Mouse (Mus musculus) kidney, embryonic 14.5 days (tissue): ENCODE measurements at regions not wholly inside any gene's neighbourhood (a gene's known extent, or its start where the extent isn't known, plus 50 kb on each side); places are given as distances from the start of the nearest gene placed in this dataset.

Source experiments
- ATAC-seq: fragments of 200-750 bp; cut with Nextera tagmentation; 2 replicates; pipeline ENCODE4 v1.8.0; 2017; ENCODE audit warnings: moderate number of reproducible peaks, mild to moderate bottlenecking, moderate TSS enrichment, moderate library complexity; ENCODE audit not compliant: low FRiP score, low TSS enrichment
- H3K27ac ChIP-seq: fragments of 300-500 bp; sonication (generic); 2 replicates; pipeline ENCODE4 v1.5.1; 2014; ENCODE audit warnings: low read depth, mild to moderate bottlenecking, low read length, moderate library complexity, mixed read lengths
- H3K27me3 ChIP-seq: fragments of 300-500 bp; sonication (generic); 2 replicates; pipeline ENCODE4 v1.6.1; 2014; ENCODE audit warnings: mild to moderate bottlenecking, low read length; ENCODE audit not compliant: control insufficient read depth, insufficient read depth
- H3K36me3 ChIP-seq: fragments of 300-500 bp; sonication (generic); 2 replicates; pipeline ENCODE4 v1.6.1; 2014; ENCODE audit warnings: low read length, mixed read lengths; ENCODE audit not compliant: control insufficient read depth, insufficient read depth
- H3K4me1 ChIP-seq: fragments of 300-500 bp; sonication (generic); 2 replicates; pipeline ENCODE4 v1.6.1; 2014; ENCODE audit warnings: low read length, mixed read lengths; ENCODE audit not compliant: control insufficient read depth, insufficient read depth
- H3K4me2 ChIP-seq: fragments of 300-500 bp; sonication (generic); replicated peaks from 2 replicates; pipeline ENCODE4 v1.6.1; 2014; ENCODE audit warnings: low read depth, mild to moderate bottlenecking, low read length
- H3K4me3 ChIP-seq: fragments of 300-500 bp; sonication (generic); 2 replicates; pipeline ENCODE4 v1.5.1; 2014; ENCODE audit warnings: mild to moderate bottlenecking, low read length
- H3K9ac ChIP-seq: fragments of 300-500 bp; sonication (generic); 2 replicates; pipeline ENCODE4 v1.6.1; 2014; ENCODE audit warnings: low read depth, mild to moderate bottlenecking, low read length, moderate library complexity
- H3K9me3 ChIP-seq: fragments of 300-500 bp; sonication (generic); 2 replicates; pipeline ENCODE4 v1.6.1; 2016; ENCODE audit warnings: low read length; ENCODE audit not compliant: control insufficient read depth
- WGBS: fragments of 180-500 bp; shearing (Covaris S2); extraction: QIAGEN DNeasy Blood & Tissue Kit; methylation state at CpG from one replicate; pipeline ENCODE4 v1.1.7; 2014; 5-methylcytosine and 5-hydroxymethylcytosine counted together

DNA sequence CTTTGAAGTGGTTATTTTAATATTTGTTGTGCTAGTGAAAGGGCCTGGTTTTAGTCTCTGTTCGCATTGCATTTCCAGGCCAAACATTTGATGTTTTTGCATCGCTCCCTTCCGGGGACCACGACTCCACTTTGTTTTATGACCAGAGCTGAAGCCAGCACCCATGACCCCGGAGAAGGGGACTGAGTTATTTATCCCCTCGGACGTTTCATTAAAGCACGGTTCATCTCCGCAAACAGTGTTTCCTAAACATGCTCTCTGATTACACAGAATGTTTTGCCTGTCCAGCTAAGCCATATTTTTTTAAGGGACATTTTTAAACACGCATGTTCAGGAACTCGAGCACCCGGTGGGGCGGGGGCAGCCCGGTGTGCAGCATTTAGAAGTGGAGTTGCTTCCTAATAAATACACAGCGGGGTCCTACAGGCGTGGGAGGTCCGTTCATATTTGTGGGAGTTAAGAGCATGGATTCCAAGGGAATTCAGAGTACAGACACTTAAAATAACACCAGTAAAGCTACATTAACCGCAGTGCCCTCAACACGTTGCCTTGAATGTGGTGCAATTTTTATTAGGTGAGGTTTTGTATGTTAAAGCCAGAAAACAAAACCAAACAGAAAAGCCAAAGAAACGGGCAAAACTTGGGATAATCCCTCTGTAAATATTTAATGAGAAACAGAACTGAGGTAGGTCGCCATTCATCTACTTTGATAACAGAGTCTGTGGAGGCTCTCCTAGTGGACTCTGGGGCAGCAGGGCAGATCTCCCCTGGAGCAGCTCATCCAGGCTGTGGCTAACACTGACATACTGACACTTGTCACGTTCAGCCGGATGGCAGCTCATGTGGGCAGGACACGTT lies 154.8 kb upstream of the Npvf start:
- peak; percentile 70 for ATAC-seq
- Histone ChIP-seq H3K9me3 (no peaks in the 10 kb centered on the region), H3K4me3 (no peak overlapping the region), H3K36me3 (no peaks in the 10 kb centered on the region), H3K27ac (peak overlapping the region; percentile 84), H3K9ac (no peak overlapping the region), H3K4me1 (peaks cover 29% of the 10 kb centered on the region), H3K27me3 (no peaks in the 10 kb centered on the region), H3K4me2 (peak overlapping the region; percentile 18)
- 10% methylated on average over 24 of the region's 24 CpGs for WGBS

DNA sequence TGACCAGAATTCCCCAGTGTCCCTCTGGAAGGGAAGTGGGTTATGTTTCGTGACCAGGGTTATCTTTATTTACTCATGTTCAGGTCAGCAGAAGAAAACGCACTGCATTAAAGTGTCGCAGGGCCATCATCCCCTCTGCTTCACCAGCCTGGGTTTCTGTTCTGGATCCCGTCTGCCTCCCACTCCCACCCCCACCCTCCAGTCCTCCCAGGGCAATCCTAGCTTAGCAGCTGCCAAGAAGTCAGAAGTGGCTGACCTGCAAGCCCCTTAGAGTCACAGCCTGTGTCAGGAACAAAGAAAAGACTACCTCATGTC lies 155.4 kb upstream of the Npvf start:
- no peaks in the 10 kb centered on the region for H3K36me3 ChIP-seq
- H3K9me3 ChIP-seq: no peaks in the 10 kb centered on the region
- 12% methylated on average over 4 of the region's 4 CpGs for WGBS
- ATAC-seq: peak; percentile 26
- H3K9ac ChIP-seq: no peak overlapping the region
- H3K4me3 ChIP-seq: no peak overlapping the region
- H3K27ac ChIP-seq: peak overlapping the region; percentile 84
- peaks cover 29% of the 10 kb centered on the region for H3K4me1 ChIP-seq
- H3K4me2 ChIP-seq: 0 out of 2 replicates have a peak overlapping the region, but pooled peaks have one; percentile 18
- no peaks in the 10 kb centered on the region for H3K27me3 ChIP-seq

DNA sequence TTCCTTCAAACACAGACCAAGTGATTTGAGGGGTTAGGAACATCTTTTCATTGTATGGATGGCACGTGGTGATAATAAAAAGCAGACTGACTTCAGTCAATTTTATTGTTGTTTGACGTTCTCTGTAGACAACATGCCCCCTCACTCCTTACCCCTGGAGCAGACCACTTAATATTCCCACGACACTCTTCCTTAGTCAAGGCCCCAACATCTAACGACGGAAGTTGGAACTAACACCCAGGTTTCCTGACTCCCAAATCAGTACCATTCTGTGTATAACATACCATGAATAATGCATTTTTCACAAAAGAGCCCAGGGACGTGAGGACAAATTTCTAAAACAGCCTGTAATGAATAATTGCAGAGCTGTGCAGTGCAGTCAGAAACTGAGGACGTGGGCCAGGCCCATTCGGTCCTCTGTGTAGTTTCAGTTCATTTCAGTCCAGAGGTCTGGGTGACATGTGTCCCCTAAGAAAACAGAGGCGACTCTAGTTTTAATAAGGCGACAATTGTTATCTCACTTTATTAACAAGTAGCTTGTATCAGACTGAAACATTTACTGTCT lies 160.8 kb upstream of the Npvf start:
- no peaks in the 10 kb centered on the region for H3K36me3 ChIP-seq
- H3K9ac ChIP-seq: no peak overlapping the region
- no peaks in the 10 kb centered on the region for H3K27me3 ChIP-seq
- ATAC-seq: no peak
- 64% methylated on average over 10 of the region's 10 CpGs for WGBS
- H3K27ac ChIP-seq: no peak overlapping the region
- no peak overlapping the region for H3K4me3 ChIP-seq
- no peak overlapping the region for H3K4me2 ChIP-seq
- no peaks in the 10 kb centered on the region for H3K9me3 ChIP-seq
- H3K4me1 ChIP-seq: peaks cover 42% of the 10 kb centered on the region

DNA sequence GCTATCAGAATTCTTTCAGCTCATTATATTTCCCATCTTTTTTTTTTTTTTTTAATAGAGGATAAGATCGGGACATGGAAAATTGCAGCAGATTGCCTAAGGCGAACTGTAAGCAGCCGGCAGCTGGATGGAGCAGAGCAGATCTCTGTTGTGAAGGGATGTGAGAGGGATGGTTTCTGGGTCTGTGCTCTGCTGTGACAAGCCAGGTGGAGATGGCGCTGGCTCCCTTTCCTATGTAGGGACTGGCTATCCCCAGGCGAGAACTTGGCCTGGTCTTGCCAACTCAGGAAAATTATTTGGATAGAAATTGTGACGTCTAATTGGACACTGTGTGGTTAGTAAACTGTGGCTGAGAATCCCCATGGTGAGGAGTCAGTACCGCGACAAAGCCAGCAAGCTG lies 161.3 kb upstream of the Npvf start:
- H3K4me2 ChIP-seq: no peak overlapping the region
- no peak overlapping the region for H3K4me3 ChIP-seq
- no peak for ATAC-seq
- no peak overlapping the region for H3K9ac ChIP-seq
- H3K27me3 ChIP-seq: no peaks in the 10 kb centered on the region
- no peaks in the 10 kb centered on the region for H3K9me3 ChIP-seq
- 83% methylated on average over 8 of the region's 8 CpGs for WGBS
- H3K36me3 ChIP-seq: no peaks in the 10 kb centered on the region
- no peak overlapping the region for H3K27ac ChIP-seq
- H3K4me1 ChIP-seq: peaks cover 46% of the 10 kb centered on the region

DNA sequence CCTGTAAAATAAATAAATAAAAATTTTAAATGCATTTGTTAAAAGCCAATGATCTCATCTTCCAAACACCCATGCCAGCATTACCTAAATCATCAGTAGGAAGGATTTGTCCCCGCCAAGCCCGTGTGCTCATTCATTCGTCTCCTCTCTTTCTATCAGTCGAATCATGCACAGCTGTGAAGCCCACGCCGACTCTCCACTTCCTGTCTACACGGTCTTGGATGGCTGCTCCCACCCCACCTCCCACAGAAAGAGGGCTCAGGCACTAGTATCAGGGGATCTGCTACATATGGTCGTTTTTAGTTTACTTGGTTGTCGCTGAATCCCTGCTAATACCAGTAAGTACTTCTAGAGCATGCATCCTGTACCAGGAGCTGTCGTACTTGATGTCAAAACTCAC lies 163.2 kb upstream of the Npvf start:
- Histone ChIP-seq H3K9me3 (no peaks in the 10 kb centered on the region), H3K36me3 (no peaks in the 10 kb centered on the region), H3K27ac (peak overlapping the region; percentile 96), H3K4me1 (peaks cover 57% of the 10 kb centered on the region), H3K27me3 (no peaks in the 10 kb centered on the region), H3K4me2 (no peak overlapping the region), H3K4me3 (no peak overlapping the region), H3K9ac (no peak overlapping the region)
- 34% methylated on average over 10 of the region's 10 CpGs for WGBS
- ATAC-seq: no peak

DNA sequence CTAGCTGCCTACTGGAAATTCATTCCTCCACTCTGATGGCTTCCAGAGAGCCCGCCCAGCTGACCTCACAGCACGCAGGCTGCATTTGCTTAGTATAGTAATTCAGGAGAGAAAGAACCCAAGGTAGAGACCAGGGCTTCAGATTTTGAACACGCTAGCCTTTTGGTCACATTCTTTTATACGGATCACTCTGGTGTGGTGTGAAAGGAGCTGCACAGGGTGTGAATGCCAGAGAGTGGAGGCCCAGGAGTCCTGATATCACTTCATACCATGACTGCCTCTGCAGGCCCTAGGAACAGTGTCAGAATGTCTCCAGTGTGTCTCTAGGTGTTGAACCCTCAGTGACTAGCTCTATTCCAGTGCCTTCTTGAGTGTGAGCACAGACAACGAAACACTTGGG lies 164.2 kb upstream of the Npvf start:
- H3K36me3 ChIP-seq: no peaks in the 10 kb centered on the region
- no peak overlapping the region for H3K4me2 ChIP-seq
- H3K27me3 ChIP-seq: no peaks in the 10 kb centered on the region
- H3K4me3 ChIP-seq: no peak overlapping the region
- ATAC-seq: no peak
- peak overlapping the region; percentile 96 for H3K27ac ChIP-seq
- H3K9ac ChIP-seq: no peak overlapping the region
- H3K4me1 ChIP-seq: peaks cover 58% of the 10 kb centered on the region
- no peaks in the 10 kb centered on the region for H3K9me3 ChIP-seq
- 70% methylated on average over 5 of the region's 5 CpGs for WGBS

DNA sequence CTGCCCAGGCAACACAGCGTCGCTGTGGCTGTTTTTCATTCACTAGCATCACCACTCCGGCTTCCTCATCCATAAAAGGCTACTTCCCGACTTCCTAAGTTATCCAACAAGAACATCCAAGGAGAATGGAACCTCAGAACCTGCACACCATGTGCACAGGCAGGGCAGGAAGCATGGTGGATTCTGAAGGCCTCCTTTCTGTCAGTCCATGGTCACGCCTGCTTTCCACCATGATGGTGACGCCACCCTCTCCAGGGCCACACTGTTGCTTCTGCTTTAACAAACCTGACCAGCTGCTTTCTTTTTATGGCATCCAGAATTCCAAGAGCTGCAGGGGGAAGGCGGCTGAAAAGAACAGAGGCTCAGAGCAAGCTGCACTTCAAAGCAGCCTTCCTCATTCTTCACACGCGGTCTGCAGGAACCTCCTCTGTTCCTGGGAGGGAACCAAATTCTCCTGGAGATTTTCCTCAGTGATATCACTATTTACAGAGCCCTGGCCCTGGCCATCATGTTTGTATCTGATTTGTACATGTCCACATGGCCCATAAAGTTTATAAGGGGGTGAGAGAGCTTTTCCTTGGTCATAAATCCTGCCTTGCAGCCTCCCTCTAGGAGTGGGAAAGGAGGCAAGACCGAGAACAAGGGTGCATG lies 164.8 kb upstream of the Npvf start:
- Histone ChIP-seq H3K9ac (no peak overlapping the region), H3K4me3 (no peak overlapping the region), H3K27me3 (no peaks in the 10 kb centered on the region), H3K4me2 (no peak overlapping the region), H3K4me1 (peaks cover 60% of the 10 kb centered on the region), H3K36me3 (no peaks in the 10 kb centered on the region), H3K27ac (peak overlapping the region; percentile 96), H3K9me3 (no peaks in the 10 kb centered on the region)
- ATAC-seq: peak; percentile 51
- 22% methylated on average over 10 of the region's 10 CpGs for WGBS

DNA sequence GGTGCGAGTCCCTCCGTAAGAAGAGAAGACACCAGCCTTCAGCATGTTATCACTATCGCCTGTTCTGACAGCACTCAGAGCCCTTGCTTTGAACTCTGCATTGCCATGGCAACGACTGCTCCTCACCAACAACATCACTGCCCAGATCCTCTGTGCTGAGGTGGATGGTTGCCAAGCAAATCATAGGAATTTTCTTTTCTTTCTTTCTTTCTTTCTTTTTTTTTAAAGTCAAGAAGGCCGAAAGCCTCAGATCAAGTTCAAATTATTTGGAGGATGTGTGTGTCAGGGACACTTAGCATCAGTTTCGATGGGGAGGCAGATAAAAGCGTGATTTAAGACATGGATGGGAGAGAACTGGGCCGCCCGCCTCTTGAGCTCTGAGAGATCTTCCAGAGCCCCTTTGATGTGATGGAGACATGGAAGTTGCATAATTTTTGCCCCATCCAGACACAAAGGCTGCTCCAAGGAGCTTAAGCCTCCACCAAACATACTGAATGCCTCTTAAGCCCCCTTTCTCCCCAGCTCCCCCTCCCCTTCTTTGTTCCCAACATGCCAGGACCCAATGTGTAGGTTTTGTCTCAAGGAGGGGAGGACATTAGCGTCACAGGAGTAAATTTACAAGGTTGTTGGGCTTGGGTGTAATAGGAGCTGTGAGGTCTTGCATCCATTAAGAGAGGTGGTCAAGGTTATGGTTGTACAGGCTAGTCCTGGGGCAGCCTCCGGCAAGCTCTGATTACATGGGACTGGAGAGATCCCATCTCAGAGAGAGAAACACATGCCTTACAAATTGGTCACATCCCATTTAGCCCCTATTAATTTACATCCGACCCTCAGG lies 167.4 kb upstream of the Npvf start:
- 28% methylated on average over 12 of the region's 12 CpGs for WGBS
- no peaks in the 10 kb centered on the region for H3K27me3 ChIP-seq
- H3K36me3 ChIP-seq: no peaks in the 10 kb centered on the region
- peak overlapping the region; percentile 96 for H3K27ac ChIP-seq
- no peak overlapping the region for H3K4me2 ChIP-seq
- H3K4me3 ChIP-seq: no peak overlapping the region
- H3K4me1 ChIP-seq: peaks cover 60% of the 10 kb centered on the region
- no peak overlapping the region for H3K9ac ChIP-seq
- H3K9me3 ChIP-seq: no peaks in the 10 kb centered on the region
- ATAC-seq: peak; percentile 83
